Comparison of ENCODE assay signal across 25 mouse cellular contexts in genomic region chr11:20045586-20045985, GRCm38 (mm10).
DNase-seq lines count a peak whose midpoint lies in the region; ATAC-seq and TF ChIP-seq lines count a peak whose summit lies in the region.
"Had no signal": no experiment of that assay in that cellular context is flagged by ENCODE, and none has a peak within 500 bp of the region (broad histone marks: within the 10 kb centered on the region; RNA-seq: fewer than 3 reads in every experiment).

No protein-coding gene starts in this region.

- dilution Hi-C loops in CH12.LX (cut with MboI; ENCODE audit: extremely low pct_ligation_motif_present, extremely low pct_unique_long_range_greater_than_20kb, low sequenced_read_pairs) = no loop called here

- H3K4me3 ChIP-seq in heart, postnatal 0 days (ENCODE audit: low read depth, low read length) = no peak overlapping the region
- H3K4me3 ChIP-seq in liver, postnatal 0 days (ENCODE audit: low read depth, low read length) = no peak overlapping the region
- no peak overlapping the region for H3K4me3 ChIP-seq in CH12.LX (replicated peaks in 1 of 3; ENCODE audit: low read depth in 2 of 3, low read length in 2 of 3, poor library complexity in 1 of 3)
- no peak overlapping the region for H3K4me3 ChIP-seq in cerebellum, adult 2 months (replicated peaks; ENCODE audit: insufficient read depth, low read depth, low read length)
- H3K4me3 ChIP-seq: forebrain, embryonic 10.5 days; heart, embryonic 15.5 days; hindbrain, embryonic 10.5 days; kidney, embryonic 15.5 days; limb, embryonic 15.5 days; lung, embryonic 15.5 days; midbrain, embryonic 13.5 days; myocyte had no signal

- no peak overlapping the region for H3K27ac ChIP-seq in heart, postnatal 0 days (ENCODE audit: low read depth)
- H3K27ac ChIP-seq in liver, postnatal 0 days (ENCODE audit: low read depth) = no peak overlapping the region
- H3K27ac ChIP-seq in CH12.LX (ENCODE audit: insufficient read depth, low read depth) = no peak overlapping the region
- no peak overlapping the region for H3K27ac ChIP-seq in cerebellum, adult 2 months (ENCODE audit: insufficient read depth, low read length)
- H3K27ac ChIP-seq: forebrain, embryonic 10.5 days; heart, embryonic 15.5 days; hindbrain, embryonic 10.5 days; kidney, embryonic 15.5 days; limb, embryonic 15.5 days; lung, embryonic 15.5 days; midbrain, embryonic 13.5 days had no signal

- no peak overlapping the region for H3K9ac ChIP-seq in heart, postnatal 0 days (replicated peaks; ENCODE audit: low read depth, low read length)
- no peak overlapping the region for H3K9ac ChIP-seq in liver, postnatal 0 days (replicated peaks)
- no peak overlapping the region for H3K9ac ChIP-seq in CH12.LX (ENCODE audit: insufficient read depth, low read depth)
- H3K9ac ChIP-seq: heart, embryonic 15.5 days; kidney, embryonic 15.5 days; limb, embryonic 15.5 days; lung, embryonic 15.5 days; midbrain, embryonic 13.5 days had no signal

- H3K79me2 ChIP-seq in CH12.LX (replicated peaks; ENCODE audit: control insufficient read depth, extremely low read depth, insufficient read depth, poor library complexity, severe bottlenecking) = no peaks in the 10 kb centered on the region

- no peaks in the 10 kb centered on the region for H3K9me3 ChIP-seq in heart, postnatal 0 days (replicated peaks; ENCODE audit: control insufficient read depth, low read length)
- no peaks in the 10 kb centered on the region for H3K9me3 ChIP-seq in liver, postnatal 0 days (ENCODE audit: low read length)
- H3K9me3 ChIP-seq in CH12.LX (replicated peaks; ENCODE audit: low read length) = peaks cover 2% of the 10 kb centered on the region
- H3K9me3 ChIP-seq: forebrain, embryonic 10.5 days; G1E; heart, embryonic 15.5 days; hindbrain, embryonic 10.5 days; kidney, embryonic 15.5 days; limb, embryonic 15.5 days; lung, embryonic 15.5 days; midbrain, embryonic 13.5 days had no signal

- no peak for ATAC-seq in heart, postnatal 0 days (ENCODE audit: insufficient read depth, low read depth)
- ATAC-seq in liver, postnatal 0 days = no peak
- ATAC-seq: inflammation-experienced regulatory T-cells, adult 6 months; midbrain, embryonic 13.5 days had no signal

- no peak for DNase-seq in heart, postnatal 0 days (ENCODE audit: low spot score)
- DNase-seq in heart, postnatal 4 days = no peak
- no peak for DNase-seq in liver, postnatal 0 days
- DNase-seq in liver = no peak
- peak; percentile 15 for DNase-seq in 416B (ENCODE audit: low read depth)
- DNase-seq in CH12.LX (ENCODE audit: extremely low read depth) = no peak
- DNase-seq in adrenal gland, adult 8-10 months = no peak
- no peak for DNase-seq in cerebellum, adult 2 months
- DNase-seq: adrenal gland, postnatal 36 days; cerebellum, adult 11-12 months; gastrocnemius, postnatal 10 days; heart, adult 18-20 months; layer of hippocampus, postnatal 36 days; right cerebral cortex, postnatal 25 days; thymus, postnatal 25 days had no signal

- in situ Hi-C loops in CH12.LX (cut with MboI; ENCODE audit: low pct_ligation_motif_present, low pct_unique_long_range_greater_than_20kb, low sequenced_read_pairs) = loop anchor here (10.0 kb wide), 1 partner anchor 211 kb away; no protein-coding TSS in a partner anchor

- TF ChIP-seq EP300 in heart, postnatal 0 days (IDR thresholded peaks at IDR 0.05; ENCODE audit: low read depth) = no peak
- no peak for TF ChIP-seq EP300 in liver, postnatal 0 days (IDR thresholded peaks at IDR 0.05; ENCODE audit: low read depth)
- TF ChIP-seq EP300 in CH12.LX (IDR thresholded peaks at IDR 0.05; ENCODE audit: low read length) = no peak

- peak; percentile 21 for TF ChIP-seq CTCF in heart, postnatal 0 days (IDR thresholded peaks at IDR 0.05; ENCODE audit: low read depth)
- peak; percentile 45 for TF ChIP-seq CTCF in liver, postnatal 0 days (IDR thresholded peaks at IDR 0.05; ENCODE audit: low read depth)
- peak; percentile 29 to 63; a peak in 3 of 4 replicates for TF ChIP-seq CTCF in CH12.LX (conservative IDR thresholded peaks at IDR 0.05 in 1 of 2, IDR thresholded peaks at IDR 0.05 in 1 of 2; ENCODE audit: low read depth in 2 of 2, low read length in 2 of 2)
- TF ChIP-seq CTCF in cerebellum, adult 2 months (IDR thresholded peaks at IDR 0.05; ENCODE audit: borderline replicate concordance, insufficient read depth, low read depth, low read length) = no peak

- no peak overlapping the region for H3K4me2 ChIP-seq in heart, postnatal 0 days (ENCODE audit: low read depth, low read length)
- H3K4me2 ChIP-seq in liver, postnatal 0 days (ENCODE audit: low read depth, low read length) = no peak overlapping the region
- no peak overlapping the region for H3K4me2 ChIP-seq in CH12.LX (ENCODE audit: insufficient read depth, low read depth, poor library complexity, severe bottlenecking)
- H3K4me2 ChIP-seq: heart, embryonic 15.5 days; kidney, embryonic 15.5 days; limb, embryonic 15.5 days; lung, embryonic 15.5 days; midbrain, embryonic 13.5 days had no signal

- peaks cover 12% of the 10 kb centered on the region; the same call in 1 of the 2 replicates for H3K4me1 ChIP-seq in heart, postnatal 0 days (ENCODE audit: control insufficient read depth, insufficient read depth)
- peaks cover 6% of the 10 kb centered on the region; the same call in 1 of the 2 replicates for H3K4me1 ChIP-seq in liver, postnatal 0 days (ENCODE audit: insufficient read depth)
- H3K4me1 ChIP-seq in CH12.LX (ENCODE audit: control insufficient read depth in 1 of 2, insufficient read depth in 2 of 2) = peaks cover 17 to 38% of the 10 kb centered on the region in 2 experiments
- H3K4me1 ChIP-seq in cerebellum, adult 2 months (ENCODE audit: control insufficient read depth, insufficient read depth, low read length) = no peaks in the 10 kb centered on the region
- H3K4me1 ChIP-seq: lung, embryonic 15.5 days had no signal

- peak; percentile 50 for TF ChIP-seq RAD21 in CH12.LX (IDR thresholded peaks at IDR 0.05; ENCODE audit: low read depth, low read length)

- no peaks in the 10 kb centered on the region for H3K27me3 ChIP-seq in heart, postnatal 0 days (ENCODE audit: control insufficient read depth, insufficient read depth, low read length)
- H3K27me3 ChIP-seq in liver, postnatal 0 days (ENCODE audit: insufficient read depth, low read length) = no peaks in the 10 kb centered on the region
- H3K27me3 ChIP-seq in CH12.LX (replicated peaks) = no peaks in the 10 kb centered on the region
- H3K27me3 ChIP-seq in cerebellum, adult 2 months (ENCODE audit: control insufficient read depth, insufficient read depth, low read length) = no peaks in the 10 kb centered on the region
- H3K27me3 ChIP-seq: heart, embryonic 15.5 days; kidney, embryonic 15.5 days; limb, embryonic 15.5 days; lung, embryonic 15.5 days; midbrain, embryonic 13.5 days had no signal

- H3K36me3 ChIP-seq in heart, postnatal 0 days (replicated peaks; ENCODE audit: control insufficient read depth, insufficient read depth, low read length) = no peaks in the 10 kb centered on the region
- no peaks in the 10 kb centered on the region for H3K36me3 ChIP-seq in liver, postnatal 0 days (replicated peaks; ENCODE audit: insufficient read depth, low read length)
- H3K36me3 ChIP-seq in CH12.LX (replicated peaks in 1 of 2; ENCODE audit: control insufficient read depth in 1 of 2, insufficient read depth in 1 of 2, low read length in 1 of 2) = no peaks in the 10 kb centered on the region
- H3K36me3 ChIP-seq: forebrain, embryonic 10.5 days; G1E; heart, embryonic 15.5 days; hindbrain, embryonic 10.5 days; kidney, embryonic 15.5 days; limb, embryonic 15.5 days; lung, embryonic 15.5 days had no signal

- TF ChIP-seq POLR2A in CH12.LX (IDR thresholded peaks at IDR 0.05; ENCODE audit: low read depth, low read length) = no peak
- no peak for TF ChIP-seq POLR2A in cerebellum, adult 2 months (IDR thresholded peaks at IDR 0.05; ENCODE audit: borderline replicate concordance, insufficient read depth, low read length)

- 76% methylated on average over 3 of the region's 3 CpGs for WGBS in heart, postnatal 0 days
- WGBS in liver, postnatal 0 days (ENCODE audit: insufficient replicate concordance) = 68% methylated on average over 3 of the region's 3 CpGs
- 73% methylated on average over 3 of the region's 3 CpGs for WGBS in cerebellum, adult 2 months

TF ChIP-seq in CH12.LX, 34 proteins besides CTCF, POLR2A, EP300 and RAD21:
- TF ChIP-seq SMC3 (IDR thresholded peaks at IDR 0.05; ENCODE audit: low read depth, low read length) = peak; percentile 54
- no peak for TF ChIP-seq BHLHE40 (IDR thresholded peaks at IDR 0.05; ENCODE audit: low read depth, low read length)
